Mouse (Mus musculus): ENCODE measurements at regions not wholly inside any gene's neighbourhood (a gene's known extent, or its start where the extent isn't known, plus 50 kb on each side); places are given as distances from the start of the nearest gene placed in this dataset.

- Histone ChIP-seq H3K27me3 (no peaks in the 10 kb centered on the region; the same call in 1 of the 2 replicates), H3K4me2 (no peak overlapping the region), H3K9ac (replicated peaks) (no peak overlapping the region), H3K36me3 (no peaks in the 10 kb centered on the region), H3K27ac (no peak overlapping the region), H3K4me1 (replicated peaks) (no peaks in the 10 kb centered on the region), H3K9me3 (no peaks in the 10 kb centered on the region), H3K4me3 (replicated peaks) (no peak overlapping the region)
- 83% methylated on average over 3 of the region's 3 CpGs for WGBS
- no peak for ATAC-seq (ENCODE audit: insufficient number of reproducible peaks, insufficient read depth, low FRiP score, low TSS enrichment, low read depth)
Observed at GRCm38 (mm10) chr6:95769808-95770207, 51.2 kb upstream of the Suclg2 start.

GRCm38 (mm10) chr6:95801651-95802050 is 83.1 kb upstream of the Suclg2 start:
- H3K9ac ChIP-seq (replicated peaks) = no peak overlapping the region
- H3K36me3 ChIP-seq = no peaks in the 10 kb centered on the region
- H3K9me3 ChIP-seq = no peaks in the 10 kb centered on the region
- H3K4me1 ChIP-seq (replicated peaks) = no peaks in the 10 kb centered on the region
- no peak overlapping the region for H3K4me2 ChIP-seq
- H3K27me3 ChIP-seq = no peaks in the 10 kb centered on the region
- H3K4me3 ChIP-seq (replicated peaks) = no peak overlapping the region
- H3K27ac ChIP-seq = no peak overlapping the region
- WGBS = 65% methylated on average over 6 of the region's 6 CpGs
- ATAC-seq (ENCODE audit: insufficient number of reproducible peaks, insufficient read depth, low FRiP score, low TSS enrichment, low read depth) = no peak

- Histone ChIP-seq H3K9me3 (peaks cover 6% of the 10 kb centered on the region), H3K27me3 (no peaks in the 10 kb centered on the region), H3K4me1 (replicated peaks) (no peaks in the 10 kb centered on the region), H3K9ac (replicated peaks) (no peak overlapping the region), H3K36me3 (no peaks in the 10 kb centered on the region), H3K4me2 (no peak overlapping the region), H3K4me3 (replicated peaks) (no peak overlapping the region), H3K27ac (no peak overlapping the region)
- WGBS = 68% methylated on average over 3 of the region's 3 CpGs
- no peak for ATAC-seq (ENCODE audit: insufficient number of reproducible peaks, insufficient read depth, low FRiP score, low TSS enrichment, low read depth)
Observed at GRCm38 (mm10) chr6:95841502-95841901, 122.9 kb upstream of the Suclg2 start.

- Histone ChIP-seq H3K4me2 (no peak overlapping the region), H3K9me3 (peaks cover 6% of the 10 kb centered on the region), H3K4me1 (replicated peaks) (no peaks in the 10 kb centered on the region), H3K27me3 (no peaks in the 10 kb centered on the region), H3K36me3 (no peaks in the 10 kb centered on the region), H3K9ac (replicated peaks) (no peak overlapping the region), H3K4me3 (replicated peaks) (no peak overlapping the region), H3K27ac (no peak overlapping the region)
- no peak for ATAC-seq (ENCODE audit: insufficient number of reproducible peaks, insufficient read depth, low FRiP score, low TSS enrichment, low read depth)
- 20% methylated on average over 1 of the region's 1 CpGs for WGBS
Observed at GRCm38 (mm10) chr6:95846536-95846935, 127.9 kb upstream of the Suclg2 start.

- no peak for ATAC-seq (ENCODE audit: insufficient number of reproducible peaks, insufficient read depth, low FRiP score, low TSS enrichment, low read depth)
- Histone ChIP-seq H3K36me3 (no peaks in the 10 kb centered on the region), H3K9ac (replicated peaks) (no peak overlapping the region), H3K9me3 (no peaks in the 10 kb centered on the region), H3K27ac (no peak overlapping the region), H3K4me1 (replicated peaks) (no peaks in the 10 kb centered on the region), H3K4me3 (replicated peaks) (no peak overlapping the region), H3K4me2 (no peak overlapping the region), H3K27me3 (no peaks in the 10 kb centered on the region)
- WGBS = 69% methylated on average over 6 of the region's 6 CpGs
Observed at GRCm38 (mm10) chr6:95875463-95875862, 156.9 kb upstream of the Suclg2 start.

- ATAC-seq (ENCODE audit: insufficient number of reproducible peaks, insufficient read depth, low FRiP score, low TSS enrichment, low read depth) = no peak
- Histone ChIP-seq H3K4me1 (replicated peaks) (no peaks in the 10 kb centered on the region), H3K9me3 (no peaks in the 10 kb centered on the region), H3K27ac (no peak overlapping the region), H3K9ac (replicated peaks) (no peak overlapping the region), H3K27me3 (no peaks in the 10 kb centered on the region), H3K36me3 (no peaks in the 10 kb centered on the region), H3K4me3 (replicated peaks) (no peak overlapping the region), H3K4me2 (no peak overlapping the region)
- WGBS = 12% methylated on average over 2 of the region's 2 CpGs
Observed at GRCm38 (mm10) chr6:95876320-95876719, 157.7 kb upstream of the Suclg2 start.

- WGBS = 88% methylated on average over 4 of the region's 4 CpGs
- Histone ChIP-seq H3K4me1 (replicated peaks) (no peaks in the 10 kb centered on the region), H3K27me3 (no peaks in the 10 kb centered on the region), H3K4me3 (replicated peaks) (no peak overlapping the region), H3K9me3 (peaks cover 6% of the 10 kb centered on the region; the same call in 1 of the 2 replicates), H3K36me3 (no peaks in the 10 kb centered on the region), H3K4me2 (no peak overlapping the region), H3K27ac (no peak overlapping the region), H3K9ac (replicated peaks) (no peak overlapping the region)
- ATAC-seq (ENCODE audit: insufficient number of reproducible peaks, insufficient read depth, low FRiP score, low TSS enrichment, low read depth) = no peak
Observed at GRCm38 (mm10) chr6:95886645-95887044, 168.0 kb upstream of the Suclg2 start.

- Histone ChIP-seq H3K9me3 (0 out of 2 replicates have a peak, but pooled peaks cover 5% of the 10 kb centered on the region), H3K4me2 (no peak overlapping the region), H3K4me1 (replicated peaks) (peaks cover 10% of the 10 kb centered on the region; the same call in 1 of the 2 replicates), H3K27me3 (no peaks in the 10 kb centered on the region), H3K9ac (replicated peaks) (no peak overlapping the region), H3K27ac (no peak overlapping the region), H3K36me3 (no peaks in the 10 kb centered on the region), H3K4me3 (replicated peaks) (no peak overlapping the region)
- WGBS = 78% methylated on average over 2 of the region's 2 CpGs
- ATAC-seq (ENCODE audit: insufficient number of reproducible peaks, insufficient read depth, low FRiP score, low TSS enrichment, low read depth) = no peak
Observed at GRCm38 (mm10) chr6:95902551-95902950, 184.0 kb upstream of the Suclg2 start.

- Histone ChIP-seq H3K27ac (no peak overlapping the region), H3K9ac (replicated peaks) (no peak overlapping the region), H3K27me3 (no peaks in the 10 kb centered on the region), H3K36me3 (no peaks in the 10 kb centered on the region), H3K9me3 (0 out of 2 replicates have a peak, but pooled peaks cover 5% of the 10 kb centered on the region), H3K4me2 (peak overlapping the region; percentile 24), H3K4me3 (replicated peaks) (no peak overlapping the region), H3K4me1 (replicated peaks) (peaks cover 10% of the 10 kb centered on the region; the same call in 1 of the 2 replicates)
- WGBS = 24% methylated on average over 10 of the region's 10 CpGs
- no peak; the same call in 1 of the 2 replicates for ATAC-seq (ENCODE audit: insufficient number of reproducible peaks, insufficient read depth, low FRiP score, low TSS enrichment, low read depth)
Observed at GRCm38 (mm10) chr6:95904085-95904633, 185.6 kb upstream of the Suclg2 start.

- Histone ChIP-seq H3K27ac (no peak overlapping the region), H3K27me3 (no peaks in the 10 kb centered on the region), H3K4me1 (replicated peaks) (peaks cover 10% of the 10 kb centered on the region; the same call in 1 of the 2 replicates), H3K4me3 (replicated peaks) (no peak overlapping the region), H3K9ac (replicated peaks) (no peak overlapping the region), H3K36me3 (no peaks in the 10 kb centered on the region), H3K4me2 (no peak overlapping the region), H3K9me3 (0 out of 2 replicates have a peak, but pooled peaks cover 5% of the 10 kb centered on the region)
- no peak for ATAC-seq (ENCODE audit: insufficient number of reproducible peaks, insufficient read depth, low FRiP score, low TSS enrichment, low read depth)
- WGBS = 87% methylated on average over 8 of the region's 8 CpGs
Observed at GRCm38 (mm10) chr6:95905057-95905456, 186.5 kb upstream of the Suclg2 start.

GRCm38 (mm10) chr6:95921737-95922136 is 191.2 kb upstream of the Fam19a1 start:
- no peak overlapping the region for H3K4me2 ChIP-seq
- H3K36me3 ChIP-seq = no peaks in the 10 kb centered on the region
- ATAC-seq (ENCODE audit: insufficient number of reproducible peaks, insufficient read depth, low FRiP score, low TSS enrichment, low read depth) = no peak
- no peaks in the 10 kb centered on the region for H3K4me1 ChIP-seq (replicated peaks)
- H3K4me3 ChIP-seq (replicated peaks) = no peak overlapping the region
- no peaks in the 10 kb centered on the region for H3K27me3 ChIP-seq
- 75% methylated on average over 3 of the region's 3 CpGs for WGBS
- H3K27ac ChIP-seq = no peak overlapping the region
- H3K9me3 ChIP-seq = no peaks in the 10 kb centered on the region
- no peak overlapping the region for H3K9ac ChIP-seq (replicated peaks)

- 78% methylated on average over 1 of the region's 1 CpGs for WGBS
- no peak for ATAC-seq (ENCODE audit: insufficient number of reproducible peaks, insufficient read depth, low FRiP score, low TSS enrichment, low read depth)
- Histone ChIP-seq H3K4me2 (no peak overlapping the region), H3K27me3 (no peaks in the 10 kb centered on the region), H3K27ac (no peak overlapping the region), H3K9ac (replicated peaks) (no peak overlapping the region), H3K4me3 (replicated peaks) (no peak overlapping the region), H3K36me3 (no peaks in the 10 kb centered on the region), H3K4me1 (replicated peaks) (no peaks in the 10 kb centered on the region), H3K9me3 (no peaks in the 10 kb centered on the region)
Observed at GRCm38 (mm10) chr6:95934561-95934960, 178.4 kb upstream of the Fam19a1 start.
